Mouse (Mus musculus): ENCODE results near the gene Fam19a5.

Gene Fam19a5

DNA sequence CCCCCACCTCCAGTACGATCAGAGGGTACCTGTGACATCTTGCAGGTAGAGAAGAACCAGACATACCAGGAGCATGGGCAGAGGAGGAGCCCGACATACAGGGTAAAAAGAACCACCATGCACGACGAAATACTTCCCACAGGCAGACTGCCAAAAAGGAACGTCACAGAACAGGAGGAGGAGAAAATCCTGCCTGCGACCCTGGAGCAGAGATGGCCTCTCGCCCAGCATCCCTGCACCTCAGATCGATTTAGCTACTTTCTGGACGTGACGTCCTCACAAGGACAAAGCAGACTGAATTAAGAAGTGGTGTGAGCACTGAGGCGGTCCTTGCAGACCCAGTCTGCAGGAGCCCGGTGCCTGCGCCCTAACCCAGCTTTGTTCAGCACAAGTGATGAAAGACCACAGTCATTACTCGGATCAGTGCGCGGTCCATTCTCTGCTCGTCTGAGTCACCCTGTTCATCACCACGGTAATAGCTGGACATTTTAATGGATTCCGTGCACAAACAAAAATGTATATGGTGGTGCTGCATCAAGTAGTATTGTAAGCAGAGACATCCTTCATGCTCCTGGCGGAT, 182.6 kb downstream of the Fam19a5 start:
- DNase-seq (ENCODE audit: low spot score in 2 of 2): no peak

- DNase-seq (ENCODE audit: low spot score in 2 of 2): no peak
These were observed 192.2 kb downstream of the Fam19a5 start for GRCm38 (mm10) chr15:87736345-87736744.

GRCm38 (mm10) chr15:87755482-87755881, 211.4 kb downstream of the Fam19a5 start:
- DNase-seq (ENCODE audit: low spot score in 2 of 2): no peak

DNA sequence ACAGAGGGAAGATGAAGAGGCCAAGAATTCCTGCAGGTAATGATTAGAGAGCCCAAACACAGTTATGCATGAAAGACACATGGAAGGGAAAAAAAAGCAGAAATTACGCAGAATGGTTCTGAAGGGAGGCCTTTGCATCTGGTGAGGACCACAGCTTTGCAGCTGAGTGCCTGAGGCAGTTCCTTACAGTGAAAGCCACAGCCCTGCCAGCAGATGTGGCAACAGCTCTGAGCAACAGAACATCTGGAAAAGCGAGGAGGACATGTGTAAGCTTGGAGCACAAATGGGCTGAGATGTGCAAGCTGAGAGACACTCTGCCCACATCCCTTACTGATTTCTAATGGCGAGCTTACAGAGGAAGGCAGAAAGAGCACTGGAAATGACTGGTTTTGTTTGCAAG, 221.8 kb downstream of the Fam19a5 start:
- no peak for DNase-seq (ENCODE audit: low spot score in 2 of 2)

GRCm38 (mm10) chr15:87773955-87774354, 229.9 kb downstream of the Fam19a5 start:
- DNase-seq (ENCODE audit: low spot score in 2 of 2): no peak

- no peak for DNase-seq (ENCODE audit: low spot score in 2 of 2)
These were observed 239.2 kb downstream of the Fam19a5 start for GRCm38 (mm10) chr15:87783331-87783730.

DNA sequence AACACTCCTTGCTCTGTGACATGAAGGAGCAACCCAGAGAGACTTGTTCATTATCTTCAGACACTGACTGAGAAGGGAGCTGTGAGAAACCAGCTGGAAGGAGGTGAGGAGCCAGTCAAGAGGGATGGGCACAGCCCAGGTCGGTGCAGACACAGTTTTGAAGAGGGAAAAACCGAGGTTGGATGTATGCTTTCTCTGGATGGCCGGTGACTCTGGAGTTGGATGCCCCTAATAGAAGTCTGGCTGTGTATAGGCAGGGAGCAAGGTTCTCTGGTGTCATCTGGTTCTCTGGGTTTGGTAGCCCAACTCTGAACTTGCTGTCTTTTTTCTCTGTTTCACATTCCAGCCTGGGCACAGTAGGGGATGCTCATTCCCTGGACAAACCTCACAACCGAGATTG, 245.6 kb downstream of the Fam19a5 start:
- DNase-seq (ENCODE audit: low spot score in 2 of 2): no peak

- DNase-seq (ENCODE audit: low spot score in 2 of 2): no peak
These were observed 249.6 kb downstream of the Fam19a5 start for GRCm38 (mm10) chr15:87793661-87794060.

GRCm38 (mm10) chr15:87796571-87796970, 252.5 kb downstream of the Fam19a5 start:
- DNase-seq (ENCODE audit: low spot score in 2 of 2): no peak
